Mouse (Mus musculus) left cerebral cortex, adult 8-10 months (tissue): ENCODE measurements around the gene Mapre1. TPM values are rescaled to one million over a fixed set of nuclear protein-coding genes. Genes with fewer than 3 reads are reported as not detected.
"Not testable (repeated sequence)": the region's sequence is repeated elsewhere in the genome, so short reads cannot be mapped to it uniquely, and the experiment has no call there.

Source experiments
- DNase-seq, 2 experiments: peaks; one replicate each; pipeline ENCODE4 v3.0.0; 2022; ENCODE audit warnings: low spot score in 2 of 2
- total RNA-seq, 4 experiments: library from RNA; stranded (reverse); gene quantifications; 2 replicates each; pipeline ENCODE4 v1.2.4; 2022

The Mapre1 gene
- total RNA-seq = 10 to 100 TPM; 67.5 to 87.9 (median 79.4) TPM

DNA sequence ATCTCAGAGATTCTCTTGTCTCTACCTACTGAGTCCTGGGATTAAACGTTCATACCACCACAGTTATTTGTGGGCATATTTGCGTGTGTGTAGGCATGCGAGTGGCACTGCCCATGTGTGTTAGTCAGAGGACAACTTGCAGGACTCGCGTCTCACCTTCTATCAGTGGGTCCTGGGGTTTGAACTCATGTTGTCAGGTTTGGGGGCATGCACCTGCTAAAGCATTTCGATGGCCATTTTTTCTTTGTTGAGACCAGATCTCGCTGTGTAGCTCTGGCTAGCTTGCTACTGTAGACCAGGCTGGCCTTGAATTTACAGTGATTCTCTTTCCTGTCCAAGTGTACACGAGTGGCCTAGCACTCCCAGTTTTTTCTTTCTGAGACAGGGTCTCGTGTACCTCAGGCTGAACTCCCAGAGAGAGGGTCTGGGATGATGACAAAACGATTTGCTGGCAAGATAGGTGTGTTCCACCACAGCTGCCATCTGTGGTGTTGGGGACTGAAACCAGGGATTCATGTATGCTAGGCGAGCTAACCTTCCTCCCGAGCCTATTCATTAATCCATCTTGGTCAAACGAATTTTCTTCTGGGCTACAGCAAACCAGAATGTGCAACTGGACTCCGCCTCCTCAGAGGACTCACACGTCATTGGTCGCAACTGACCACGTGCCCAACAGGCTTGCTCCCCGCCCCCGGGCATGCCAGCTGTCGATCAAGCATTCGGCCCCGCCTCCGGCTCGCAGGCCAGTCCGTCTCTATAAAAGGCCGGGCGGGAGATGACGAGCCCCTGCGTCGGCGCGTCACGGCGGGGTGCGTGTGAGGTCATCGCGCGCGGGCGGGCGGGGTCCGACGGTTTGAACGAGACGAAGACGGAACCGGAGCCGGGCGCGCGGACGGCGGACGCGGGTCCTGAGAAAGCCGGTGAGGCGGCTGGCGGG lies at the start of gene Mapre1:
TSS of gene Mapre1 (plus strand) at position 775 of the 937 bp plus-strand sequence.
- peak; percentile 96 to 100 for DNase-seq

DNA sequence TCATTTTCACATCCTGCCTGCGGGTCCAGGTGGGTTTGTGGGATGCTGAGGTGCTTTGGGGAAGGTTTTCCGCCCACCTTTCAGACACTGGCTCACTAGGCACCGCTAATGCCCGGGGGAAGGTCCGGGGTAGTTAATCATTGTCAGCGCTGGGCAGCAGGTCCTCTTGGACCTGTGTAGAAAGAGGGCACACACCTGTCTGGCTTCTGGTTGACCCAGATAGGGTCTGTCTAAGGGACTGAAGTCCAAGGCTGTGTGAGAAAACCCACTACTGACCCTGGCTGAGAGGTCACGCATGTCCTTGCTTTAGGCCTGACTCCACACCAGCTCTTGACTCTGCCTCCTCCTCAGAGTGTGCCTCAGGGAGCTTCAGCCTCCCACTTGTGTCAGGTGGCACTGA lies 47.7 kb upstream of the Mapre1 start:
- not testable (repeated sequence) for DNase-seq

DNA sequence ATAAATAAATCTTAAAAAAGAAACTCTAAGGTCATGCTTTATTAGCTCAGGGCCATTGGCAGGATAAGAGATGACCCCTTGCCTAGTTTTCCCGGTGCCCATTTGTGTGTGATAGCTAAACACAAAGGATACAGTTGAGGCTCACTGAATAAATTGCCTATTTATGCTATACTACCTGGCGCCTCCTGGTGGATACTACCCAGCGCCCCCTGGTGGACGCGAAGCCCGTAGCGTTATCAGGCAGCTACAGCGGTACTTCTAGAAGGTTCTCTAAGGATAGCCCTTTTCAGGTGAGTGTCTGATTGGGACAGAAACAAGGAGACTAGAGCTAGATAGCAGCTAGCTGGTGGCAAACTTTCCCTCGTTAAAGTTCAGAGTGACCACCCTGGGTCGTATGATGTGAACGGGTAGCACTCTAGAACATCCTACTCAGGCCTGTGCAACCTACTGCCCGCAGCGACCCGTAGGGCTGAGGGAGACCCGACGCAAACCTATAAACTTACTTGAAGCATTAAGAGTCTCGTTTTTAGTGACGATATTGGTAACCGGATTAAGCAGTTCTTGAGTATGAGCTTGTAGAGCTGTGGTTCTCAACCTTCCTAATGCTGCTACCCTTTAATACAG lies 46.5 kb upstream of the Mapre1 start:
- peak in 1 of 2 experiments; percentile 17 for DNase-seq

DNA sequence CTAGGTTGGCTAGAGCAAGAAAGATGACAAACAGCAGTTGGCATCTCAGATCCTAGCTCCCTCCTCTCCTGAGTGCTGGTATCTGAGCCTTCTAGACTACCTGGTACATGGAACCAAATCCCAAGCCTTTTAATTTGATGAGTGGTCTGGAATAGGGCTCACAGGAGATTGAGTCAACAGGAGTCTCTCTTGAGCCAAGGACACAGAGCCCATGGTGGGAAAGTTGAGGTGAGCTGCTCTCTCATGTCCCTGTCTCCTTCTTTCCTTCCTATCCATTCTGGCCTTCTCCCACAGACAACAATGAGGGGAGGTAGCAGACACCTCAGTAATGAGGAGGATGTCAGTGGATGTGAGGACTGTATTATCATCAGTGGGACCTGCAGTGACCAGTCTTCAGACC lies 44.7 kb upstream of the Mapre1 start, which contains the start of gene Dnmt3c:
TSS of gene Dnmt3c (plus strand) at position 301 of the 400 bp plus-strand sequence.
- DNase-seq = no peak

DNA sequence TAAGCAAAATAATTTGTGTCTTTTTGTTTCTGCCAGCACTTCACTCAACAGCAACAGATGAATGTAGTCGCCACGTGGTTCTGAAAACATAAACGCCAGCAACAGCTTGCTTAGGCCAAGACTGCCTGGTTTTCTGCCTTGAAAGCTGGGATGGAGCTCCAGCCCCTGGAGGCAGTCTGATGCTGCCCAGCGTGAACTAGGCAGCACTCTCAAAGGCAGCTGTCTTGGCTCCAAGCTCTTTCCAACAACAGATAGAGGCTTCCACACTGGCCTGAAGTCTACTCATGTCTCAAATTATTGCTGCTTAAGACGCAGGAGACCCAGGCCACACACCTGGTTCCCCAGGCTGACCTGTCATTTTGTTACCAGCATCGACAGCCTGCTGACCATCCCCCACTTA lies 37.7 kb upstream of the Mapre1 start:
- no peak for DNase-seq

DNA sequence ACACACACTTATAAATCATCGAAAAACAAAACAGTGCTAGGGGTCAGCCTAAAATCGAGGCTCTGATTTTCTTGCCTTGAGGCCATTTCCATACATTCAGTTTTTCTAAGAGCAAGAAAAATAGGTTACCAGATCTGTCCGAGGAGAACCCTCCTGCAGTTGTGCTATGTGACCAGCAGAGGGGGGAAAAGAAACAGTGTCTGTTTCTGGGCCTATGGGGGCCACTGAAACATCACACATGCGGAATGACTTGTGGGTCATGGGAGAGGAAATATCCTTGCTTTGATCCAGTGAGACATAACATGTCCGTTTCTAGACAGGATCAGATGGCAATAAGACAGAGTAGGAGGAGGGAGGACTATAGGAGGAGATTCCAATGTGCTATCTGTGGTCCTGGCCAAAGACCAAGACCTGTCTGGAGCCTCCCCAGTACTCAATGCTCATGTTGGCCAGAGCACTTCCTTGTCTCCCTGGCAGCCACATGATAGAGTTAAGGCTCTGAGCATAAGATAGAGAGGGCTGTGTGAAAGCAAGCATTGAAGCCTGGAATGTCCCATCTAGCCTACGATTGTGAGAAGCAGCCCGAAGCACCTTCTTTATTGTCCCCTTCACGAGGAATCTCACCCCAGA lies 30.3 kb upstream of the Mapre1 start:
- DNase-seq = no peak

DNA sequence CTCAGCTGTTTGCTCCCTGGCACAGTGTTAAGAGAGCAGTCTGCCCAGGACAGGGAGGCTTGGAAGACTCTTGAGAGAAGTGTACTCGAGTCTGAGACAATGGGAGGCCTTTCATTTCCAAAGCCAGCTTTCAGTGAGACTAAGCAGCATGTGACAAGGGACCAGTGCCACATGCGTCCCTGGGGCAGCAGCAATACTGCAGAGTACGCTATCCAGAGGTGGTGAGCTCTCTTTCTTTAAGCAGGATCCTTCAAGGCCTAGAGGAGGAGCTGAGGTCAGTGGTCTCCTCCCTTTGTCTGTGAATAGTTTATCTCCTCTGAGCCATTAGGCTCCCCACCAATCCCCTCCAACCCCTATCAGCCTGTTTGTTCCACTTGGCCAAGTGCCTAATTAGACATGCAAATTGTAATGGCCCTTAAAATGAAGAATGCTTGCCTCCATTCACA lies 28.4 kb upstream of the Mapre1 start:
- peak in 1 of 2 experiments; percentile 27 for DNase-seq

DNA sequence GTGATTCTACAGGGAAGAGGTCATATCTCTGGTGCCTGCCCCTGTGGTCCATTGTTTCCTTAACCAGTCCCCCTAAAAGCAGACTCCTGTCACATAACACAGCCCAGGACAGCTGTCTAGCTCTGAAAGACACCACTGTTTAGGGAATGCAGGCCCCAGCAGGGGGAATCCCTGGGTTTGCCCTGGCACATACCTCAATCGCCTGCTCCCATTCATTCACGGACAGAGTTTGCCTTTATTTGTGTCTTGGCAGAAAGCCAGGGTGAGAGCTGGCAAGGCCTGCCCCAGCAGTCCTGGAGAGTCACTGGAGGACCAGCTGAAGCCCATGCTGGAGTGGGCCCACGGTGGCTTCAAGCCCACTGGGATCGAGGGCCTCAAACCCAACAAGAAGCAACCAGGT lies 27.8 kb upstream of the Mapre1 start:
- peak; percentile 22 to 69 for DNase-seq

DNA sequence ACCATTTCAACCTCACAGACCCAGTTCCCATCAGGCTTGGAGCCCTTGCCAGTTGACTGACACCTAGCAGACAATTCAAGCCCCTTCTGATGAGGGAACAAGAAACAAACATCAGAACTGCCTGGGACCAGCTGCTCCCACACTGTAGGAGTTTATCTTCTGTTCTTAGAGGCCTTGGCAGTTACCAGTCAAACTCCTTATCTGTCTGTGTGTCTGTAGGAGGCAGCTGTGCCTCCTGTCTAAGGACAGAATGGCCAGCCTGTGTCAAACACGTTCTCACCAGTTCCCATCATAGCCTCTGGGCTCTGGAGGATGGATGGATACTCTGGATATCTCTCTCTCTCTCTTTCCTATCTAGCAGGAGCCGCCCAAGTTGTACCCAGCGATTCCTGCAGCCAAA lies 23.2 kb upstream of the Mapre1 start:
- not testable (repeated sequence) for DNase-seq

DNA sequence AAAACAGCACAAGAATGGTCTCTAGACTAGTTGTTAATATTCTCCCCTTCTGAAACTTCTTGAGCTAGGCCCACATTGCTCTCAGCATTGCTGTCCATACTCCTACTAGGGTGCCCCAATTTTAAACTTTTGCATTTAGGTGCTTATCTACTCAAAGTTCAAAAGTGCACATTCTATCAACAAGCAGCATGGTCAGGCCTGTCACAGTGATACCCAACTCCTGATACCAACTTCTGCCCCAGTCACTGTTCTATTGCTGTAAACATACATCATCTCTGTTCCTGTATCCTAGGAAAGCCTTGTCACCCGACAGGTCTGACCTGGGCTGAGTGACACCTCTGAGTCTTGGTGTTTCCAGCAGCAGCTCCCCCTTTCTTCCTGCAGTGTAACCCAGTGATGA lies 18.0 kb upstream of the Mapre1 start:
- no peak for DNase-seq

DNA sequence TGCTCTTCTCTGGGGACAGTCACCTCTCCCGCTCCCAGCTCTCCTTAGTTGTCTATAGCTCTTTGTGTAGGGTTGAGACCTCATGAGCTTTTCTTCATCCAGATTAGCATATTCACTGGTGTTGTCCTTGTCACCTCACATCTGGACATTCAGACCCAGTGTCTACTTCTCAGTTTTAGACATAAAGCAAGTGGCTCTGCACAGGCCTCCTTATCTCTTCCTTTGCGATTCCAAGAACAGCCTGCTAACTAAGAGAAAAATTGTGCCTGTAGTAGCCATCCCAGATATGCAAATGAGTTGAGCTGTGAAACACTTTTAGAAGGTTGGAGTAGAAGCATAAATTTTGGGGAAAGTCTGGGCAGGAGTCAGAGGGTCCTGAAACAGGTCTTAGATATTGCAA lies 16.6 kb upstream of the Mapre1 start:
- DNase-seq = no peak

DNA sequence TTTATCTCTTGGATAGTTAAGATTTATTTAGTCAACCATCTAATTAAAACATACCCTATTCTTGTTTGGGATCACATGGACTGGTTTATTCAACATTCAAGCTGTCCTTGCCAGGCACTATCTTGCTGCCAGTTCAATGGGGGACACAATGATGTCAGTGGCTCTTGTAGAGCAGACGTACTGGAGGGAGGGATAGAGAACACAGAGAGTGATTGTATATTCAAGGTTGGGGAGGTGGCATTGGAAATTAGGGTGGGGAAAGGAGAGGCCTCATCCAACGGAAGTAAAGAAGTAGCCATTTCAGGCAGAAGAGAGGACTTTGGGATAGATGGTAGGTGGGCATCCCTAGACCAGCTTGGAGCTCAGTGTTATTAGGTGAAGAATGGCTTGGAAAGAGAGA lies 16.2 kb upstream of the Mapre1 start:
- no peak for DNase-seq

DNA sequence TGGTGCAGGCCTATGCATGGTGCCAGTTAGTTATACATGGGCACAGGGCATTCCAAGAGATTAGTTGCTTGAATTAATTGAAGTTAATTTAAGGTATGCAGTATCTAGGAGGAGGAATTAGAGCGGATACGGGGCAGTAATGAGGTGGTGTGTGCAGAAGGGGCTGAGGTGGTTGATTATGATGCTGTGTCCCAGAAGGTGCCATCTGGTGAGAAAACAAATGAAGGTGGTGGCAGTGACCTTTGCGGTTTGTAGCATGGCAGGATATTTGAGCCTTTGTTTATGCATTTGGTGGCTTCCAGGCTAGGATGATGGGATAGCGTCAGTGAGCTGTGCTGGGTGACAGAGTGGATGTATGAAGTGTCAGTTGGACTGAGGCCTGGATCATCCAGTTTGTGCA lies 15.8 kb upstream of the Mapre1 start:
- no peak for DNase-seq

DNA sequence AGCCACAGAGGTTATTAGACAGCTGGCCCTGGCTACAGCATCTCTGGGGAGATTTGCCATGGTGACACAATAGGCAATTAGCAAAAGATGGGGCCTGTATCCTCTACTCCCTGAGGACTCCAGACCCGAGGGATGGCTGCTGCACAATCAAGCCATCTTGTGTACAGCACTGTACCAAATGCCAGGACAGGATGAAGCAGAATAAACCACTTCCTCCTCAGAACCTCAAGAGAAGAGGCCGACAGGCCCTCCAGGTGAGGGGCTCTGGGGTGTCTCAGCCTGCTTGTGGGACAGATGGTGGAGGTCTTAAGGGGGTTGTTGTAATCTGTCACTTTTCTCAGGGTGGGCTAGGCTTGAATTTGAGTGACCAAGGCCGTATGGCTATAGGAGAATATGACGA lies 7.0 kb upstream of the Mapre1 start:
- no peak for DNase-seq

DNA sequence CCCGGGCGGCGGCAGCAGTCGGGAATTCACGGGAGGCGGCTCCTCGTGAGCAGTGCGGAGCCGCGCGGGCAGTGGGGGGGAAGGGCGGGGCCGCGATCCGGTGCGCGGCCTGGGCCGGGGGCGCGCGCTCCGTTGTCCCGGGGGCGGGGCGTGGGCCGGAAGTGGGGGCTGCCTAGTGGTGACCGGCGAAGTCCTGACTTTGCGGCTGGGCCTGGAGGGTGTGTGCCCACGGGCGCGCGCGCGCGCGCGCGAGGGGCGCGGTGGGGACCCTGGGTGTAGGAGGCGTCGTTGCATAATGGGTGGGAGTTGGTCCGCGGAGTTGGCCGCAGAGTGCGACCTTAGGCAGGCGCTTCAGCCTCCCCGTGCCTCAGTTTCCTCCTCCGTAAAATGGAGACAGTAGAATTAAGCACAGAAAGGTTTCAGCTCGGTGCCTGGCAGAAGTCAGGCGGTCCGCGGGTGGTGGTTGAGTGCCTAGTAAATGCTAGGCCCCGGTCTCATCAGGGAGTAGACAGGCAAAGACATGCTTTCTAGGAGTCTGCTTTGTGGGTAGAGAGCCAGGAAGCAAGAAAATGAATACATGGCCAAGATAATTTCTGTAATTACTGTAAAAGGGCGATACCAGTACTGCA lies 477 bp downstream of the Mapre1 start:
- peak in 1 of 2 experiments; percentile 7 for DNase-seq

DNA sequence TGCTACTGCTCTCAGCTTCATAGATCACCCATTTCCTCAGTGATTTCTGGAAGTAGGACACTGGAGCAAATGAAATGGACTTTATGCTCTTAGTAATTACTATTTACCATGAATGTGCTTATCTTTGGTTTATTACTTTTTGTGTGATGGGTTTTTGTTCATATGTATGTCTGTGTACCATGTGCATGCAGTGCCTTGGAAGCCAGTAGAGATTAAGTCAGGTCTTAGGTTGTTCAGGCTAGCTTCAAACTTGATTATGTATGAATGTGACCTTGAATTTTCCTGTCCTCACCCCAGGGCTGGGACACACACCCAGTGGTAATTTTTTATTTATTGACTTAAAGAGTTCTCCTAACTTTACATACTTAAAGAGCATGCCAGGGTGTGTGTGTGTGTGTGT lies 6.9 kb downstream of the Mapre1 start:
- DNase-seq = no peak

DNA sequence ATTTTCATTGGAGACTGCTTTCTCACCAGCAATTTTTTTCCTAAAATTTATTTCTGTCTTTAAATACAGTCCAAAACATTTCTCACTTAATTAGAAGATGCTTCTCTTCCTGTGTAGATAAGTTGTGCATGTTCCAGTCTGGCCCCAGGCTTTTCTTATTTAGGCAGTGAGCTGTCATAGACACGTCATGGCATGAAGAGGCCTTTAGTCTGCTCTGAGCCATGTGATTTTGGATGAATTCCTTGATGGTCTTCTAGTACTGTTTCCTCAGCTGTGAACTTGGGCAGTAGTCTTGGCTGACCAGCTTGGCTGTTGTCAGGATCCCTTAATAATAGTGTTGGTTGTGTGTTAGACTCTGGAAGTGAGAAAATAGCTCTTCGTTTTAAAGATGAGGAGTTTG lies 9.3 kb downstream of the Mapre1 start:
- no peak for DNase-seq

DNA sequence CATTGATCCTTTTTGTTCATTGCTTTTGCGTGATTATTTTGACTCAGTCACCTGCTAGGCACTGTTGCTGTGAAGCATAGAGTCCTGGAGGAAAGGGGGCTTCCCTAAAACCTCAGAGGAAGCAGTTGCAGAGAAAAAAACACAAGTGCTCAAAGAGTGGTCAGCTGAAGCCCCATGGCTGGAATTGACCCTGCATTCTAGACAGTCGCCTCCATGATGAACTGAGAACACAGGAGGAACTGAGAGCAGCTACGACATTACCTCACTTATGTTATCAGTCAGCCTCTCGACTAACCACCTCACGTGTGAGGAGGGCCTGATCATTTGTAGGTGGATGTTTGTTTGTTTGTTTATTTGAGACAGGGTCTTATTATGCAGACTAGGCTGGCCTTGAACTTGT lies 21.0 kb downstream of the Mapre1 start:
- DNase-seq = no peak

DNA sequence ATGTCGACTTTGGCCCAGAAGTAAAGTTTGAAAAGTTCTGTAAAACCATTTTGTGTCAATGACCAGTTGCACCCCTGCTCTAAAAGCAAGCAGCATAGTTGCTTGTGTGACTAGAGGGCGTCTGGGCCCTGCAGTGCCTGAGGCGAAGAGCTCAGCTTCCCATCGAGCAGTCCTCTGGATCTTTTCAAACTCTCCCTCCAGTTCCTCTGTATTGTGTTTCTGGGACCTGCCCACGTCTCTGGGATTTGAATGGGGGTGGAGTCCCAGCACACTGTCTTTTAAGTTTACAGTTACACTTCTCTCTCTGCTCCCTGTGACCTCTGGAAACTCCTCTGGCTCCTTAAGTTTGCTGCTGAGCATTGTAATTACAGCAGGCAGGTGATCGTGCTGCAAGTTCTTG lies 26.4 kb downstream of the Mapre1 start:
- no peak for DNase-seq

DNA sequence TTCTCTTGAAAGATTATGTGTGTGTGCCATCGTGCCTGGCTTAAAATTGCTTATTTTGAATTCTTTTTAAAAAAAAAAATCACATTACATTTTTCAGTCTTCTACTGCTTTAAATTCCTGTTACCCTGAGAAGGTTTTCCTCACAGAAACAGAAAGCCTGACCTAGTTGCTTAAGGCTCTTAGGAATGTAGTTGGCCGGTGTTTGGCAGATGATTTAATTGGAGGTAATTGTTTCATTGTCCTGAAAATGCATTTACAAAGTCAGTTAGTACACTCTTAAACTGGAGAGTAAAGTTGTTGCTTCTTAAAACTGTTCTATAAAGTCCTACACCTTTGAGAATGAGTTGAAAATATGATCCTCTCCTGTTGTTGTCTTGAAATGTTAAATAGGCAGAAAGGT lies 27.8 kb downstream of the Mapre1 start:
- no peak for DNase-seq

DNA sequence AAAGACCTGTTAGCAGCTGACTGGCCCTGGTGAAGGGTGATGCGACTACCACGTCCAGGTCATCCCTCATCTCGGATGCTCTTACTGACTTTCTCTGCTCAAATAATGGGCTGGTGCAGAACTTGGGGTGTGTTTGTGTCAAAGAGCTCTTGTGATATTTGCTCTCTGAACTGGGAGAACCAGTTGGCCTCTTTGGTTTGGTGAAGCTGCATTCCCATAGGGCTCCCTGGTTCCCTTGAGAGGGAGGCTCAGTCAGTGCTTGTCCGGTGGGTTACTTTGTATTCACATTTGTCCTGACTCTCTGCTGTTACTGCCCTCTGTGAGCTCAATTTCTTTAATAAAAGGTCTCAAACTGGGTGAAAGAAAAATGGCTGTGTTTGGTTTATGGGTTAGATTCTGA lies 31.9 kb downstream of the Mapre1 start:
- DNase-seq = no peak

DNA sequence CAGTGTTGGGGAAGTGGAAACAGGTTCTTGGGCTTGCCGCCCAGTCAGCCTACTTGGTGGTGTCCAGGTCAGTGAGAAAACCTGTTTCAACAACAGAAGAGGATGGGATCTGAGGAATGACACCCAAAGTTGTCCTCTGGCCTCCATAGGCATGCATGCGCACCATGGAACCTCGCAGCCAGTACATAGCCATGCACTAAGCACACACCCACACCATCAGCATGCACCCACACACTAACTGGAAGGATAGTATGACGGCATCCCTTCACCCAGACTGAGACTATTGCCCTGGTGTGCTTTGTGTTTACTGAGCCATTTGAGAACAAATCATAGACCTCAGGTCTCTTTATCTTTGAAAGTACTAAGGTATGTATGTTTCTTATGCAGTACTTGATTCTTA lies 34.4 kb downstream of the Mapre1 start:
- no peak for DNase-seq
